Mouse (Mus musculus) olfactory bulb, adult 2 months (tissue): ENCODE measurements around the gene Arl15. TPM values are rescaled to one million over a fixed set of nuclear protein-coding genes. Genes with fewer than 3 reads are reported as not detected.

Source experiments
- H3K27ac ChIP-seq: fragments of 200-500 bp; 2 replicates; pipeline ENCODE4 v1.5.1; 2012; ENCODE audit warnings: low read depth, low read length; ENCODE audit not compliant: insufficient read depth
- H3K4me1 ChIP-seq: fragments of 200-500 bp; 2 replicates; pipeline ENCODE4 v1.6.1; 2012; ENCODE audit warnings: low read length; ENCODE audit not compliant: control insufficient read depth, insufficient read depth
- H3K4me3 ChIP-seq: fragments of 200-500 bp; 2 replicates; pipeline ENCODE4 v1.5.1; 2012; ENCODE audit warnings: mild to moderate bottlenecking, low read depth, low read length, moderate library complexity; ENCODE audit not compliant: insufficient read depth
- CTCF ChIP-seq: fragments of 200-500 bp; IDR thresholded peaks from 2 replicates; pipeline ENCODE4 v1.5.1; 2012; ENCODE audit warnings: low read depth, mild to moderate bottlenecking, low read length, moderate library complexity; ENCODE audit not compliant: insufficient read depth
- POLR2A ChIP-seq: fragments of 200-500 bp; IDR thresholded peaks from 2 replicates; pipeline ENCODE4 v1.6.1; 2012; ENCODE audit warnings: mild to moderate bottlenecking, low read depth, low read length, moderate library complexity; ENCODE audit not compliant: insufficient read depth
- WGBS: fragments of 180-500 bp; shearing (Covaris S2); methylation state at CpG from one replicate; pipeline ENCODE4 v1.1.7; 2018; 5-methylcytosine and 5-hydroxymethylcytosine counted together
- polyA plus RNA-seq: library from polyadenylated mRNA; stranded (reverse); fragments of >200 nt; gene quantifications from 2 replicates; pipeline ENCODE4 v1.2.4, GENCODE M21; 2012; ENCODE audit warnings: low replicate concordance; ENCODE audit not compliant: missing spikeins, insufficient read depth, insufficient read length

Gene Arl15
- polyA plus RNA-seq, 1 experiment: not detected

- H3K4me3 ChIP-seq: no peak overlapping the region
- TF ChIP-seq POLR2A (no peak), CTCF (no peak)
- WGBS: 80% methylated on average over 6 of the region's 6 CpGs
- no peak overlapping the region for H3K27ac ChIP-seq
- no peaks in the 10 kb centered on the region for H3K4me1 ChIP-seq
Measured at GRCm38 (mm10) chr13:114026306-114026705, 232.0 kb downstream of the Arl15 start.

GRCm38 (mm10) chr13:114026751-114027150, 232.4 kb downstream of the Arl15 start:
- WGBS: 89% methylated on average over 7 of the region's 7 CpGs
- Histone ChIP-seq H3K4me3 (no peak overlapping the region), H3K4me1 (no peaks in the 10 kb centered on the region), H3K27ac (no peak overlapping the region)
- TF ChIP-seq POLR2A (no peak), CTCF (no peak)

GRCm38 (mm10) chr13:114048071-114048470, 253.8 kb downstream of the Arl15 start:
- H3K4me3 ChIP-seq: no peak overlapping the region
- 44% methylated on average over 10 of the region's 10 CpGs for WGBS
- H3K4me1 ChIP-seq: peaks cover 12% of the 10 kb centered on the region
- H3K27ac ChIP-seq: peak overlapping the region; percentile 50; the same call in 1 of the 2 replicates
- no peak for TF ChIP-seq POLR2A
- no peak for TF ChIP-seq CTCF

GRCm38 (mm10) chr13:114048688-114049087, 254.4 kb downstream of the Arl15 start:
- WGBS: 49% methylated on average over 3 of the region's 3 CpGs
- H3K27ac ChIP-seq: peak overlapping the region; percentile 59
- peaks cover 12% of the 10 kb centered on the region for H3K4me1 ChIP-seq
- no peak for TF ChIP-seq CTCF
- TF ChIP-seq POLR2A: no peak
- no peak overlapping the region for H3K4me3 ChIP-seq

- no peak overlapping the region for H3K27ac ChIP-seq
- H3K4me1 ChIP-seq: peaks cover 12% of the 10 kb centered on the region
- H3K4me3 ChIP-seq: no peak overlapping the region
- WGBS: 82% methylated on average over 9 of the region's 9 CpGs
- TF ChIP-seq CTCF: no peak
- no peak for TF ChIP-seq POLR2A
Measured at GRCm38 (mm10) chr13:114051151-114051850, 257.0 kb downstream of the Arl15 start.

GRCm38 (mm10) chr13:114052426-114053205, 258.3 kb downstream of the Arl15 start:
- TF ChIP-seq POLR2A (no peak), CTCF (no peak)
- Histone ChIP-seq H3K27ac (no peak overlapping the region), H3K4me3 (no peak overlapping the region), H3K4me1 (peaks cover 10% of the 10 kb centered on the region)
- 77% methylated on average over 15 of the region's 15 CpGs for WGBS

- no peak for TF ChIP-seq CTCF
- no peak for TF ChIP-seq POLR2A
- 96% methylated on average over 2 of the region's 2 CpGs for WGBS
Measured at GRCm38 (mm10) chr13:114053261-114053660, 259.0 kb downstream of the Arl15 start.

GRCm38 (mm10) chr13:114055686-114056085, 261.4 kb downstream of the Arl15 start:
- no peak overlapping the region for H3K27ac ChIP-seq
- peaks cover 2% of the 10 kb centered on the region; the same call in 1 of the 2 replicates for H3K4me1 ChIP-seq
- no peak overlapping the region for H3K4me3 ChIP-seq
- TF ChIP-seq POLR2A (no peak), CTCF (no peak)
- 90% methylated on average over 9 of the region's 9 CpGs for WGBS

More at GRCm38 (mm10) chr13:114053261-114053660, 259.0 kb downstream of the Arl15 start:
- Histone ChIP-seq H3K4me1 (peaks cover 7% of the 10 kb centered on the region), H3K27ac (no peak overlapping the region), H3K4me3 (no peak overlapping the region)

GRCm38 (mm10) chr13:114060258-114060657, 266.0 kb downstream of the Arl15 start:
- 90% methylated on average over 6 of the region's 6 CpGs for WGBS
- no peak for TF ChIP-seq CTCF
- TF ChIP-seq POLR2A: no peak

GRCm38 (mm10) chr13:114061234-114061633, 266.9 kb downstream of the Arl15 start:
- TF ChIP-seq CTCF (no peak), POLR2A (no peak)
- H3K4me3 ChIP-seq: no peak overlapping the region
- no peak overlapping the region for H3K27ac ChIP-seq
- 73% methylated on average over 7 of the region's 7 CpGs for WGBS
- H3K4me1 ChIP-seq: no peaks in the 10 kb centered on the region

More at GRCm38 (mm10) chr13:114060258-114060657, 266.0 kb downstream of the Arl15 start:
- no peak overlapping the region for H3K4me3 ChIP-seq
- H3K4me1 ChIP-seq: no peaks in the 10 kb centered on the region
- H3K27ac ChIP-seq: no peak overlapping the region
